8 mouse cellular contexts compared by ENCODE assay signal in the genomic region with DNA sequence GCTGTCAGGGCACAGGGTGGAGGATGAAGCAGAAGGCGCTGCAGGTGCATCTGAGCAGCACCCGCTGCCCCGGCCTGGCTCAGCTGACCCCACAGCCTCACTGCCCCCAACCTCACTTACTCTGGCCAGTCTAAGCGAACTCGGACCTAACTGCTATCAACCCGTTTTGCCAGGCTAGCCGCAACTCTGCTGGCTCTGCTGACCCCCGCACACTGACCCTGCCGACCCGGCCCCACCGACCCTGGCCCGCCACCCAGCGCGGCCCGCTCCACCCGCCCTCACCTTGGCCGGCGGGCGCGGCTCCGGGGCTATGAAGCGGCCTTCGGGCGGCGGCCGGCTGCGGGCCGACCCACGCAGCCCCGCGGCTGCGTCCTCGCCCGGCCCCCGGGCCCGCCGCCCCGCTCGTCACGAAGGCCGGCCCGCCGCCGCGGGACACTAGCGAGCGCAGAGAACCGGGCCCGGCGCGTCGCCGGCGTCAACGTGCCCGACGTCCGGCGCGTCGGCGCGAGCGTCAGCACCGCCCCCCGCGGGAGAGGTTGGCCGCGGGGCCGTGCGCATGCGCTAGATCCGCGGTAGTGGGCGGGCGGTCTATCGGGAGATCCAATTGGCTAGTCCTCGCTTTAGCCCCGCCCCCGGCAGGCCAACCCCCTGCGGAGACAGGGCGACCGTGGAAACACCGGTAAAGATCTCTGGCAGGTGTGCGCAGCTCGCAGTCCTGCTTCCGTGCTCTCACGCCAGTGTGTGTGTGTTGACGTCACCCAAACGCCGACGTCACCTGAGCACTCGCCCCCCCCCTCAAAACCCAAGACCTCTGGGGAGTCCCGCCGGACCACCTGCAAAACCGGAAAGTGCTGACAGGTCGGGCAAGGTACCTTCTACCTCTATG. TPM values are rescaled to one million over a fixed set of nuclear protein-coding genes. Genes with fewer than 3 reads are reported as not detected.
DNase-seq lines count a peak whose midpoint lies in the region; ATAC-seq lines count a peak whose summit lies in the region.

A gene (minus strand): TSS at position 493 of the 886 bp plus-strand sequence.

- H3K4me1 ChIP-seq in brown adipose tissue, adult 24 weeks (ENCODE audit: control insufficient read depth, insufficient read depth, insufficient read length, low read length) = peaks cover 6% of the 10 kb centered on the region; the same call in 1 of the 2 replicates
- peaks cover 32% of the 10 kb centered on the region for H3K4me1 ChIP-seq in heart, embryonic 13.5 days
- H3K4me1 ChIP-seq in liver, embryonic 12.5 days = peaks cover 49% of the 10 kb centered on the region
- peaks cover 11% of the 10 kb centered on the region for H3K4me1 ChIP-seq in stomach, embryonic 15.5 days

- peaks cover 38% of the 10 kb centered on the region for H3K36me3 ChIP-seq in heart, embryonic 13.5 days
- peaks cover 35% of the 10 kb centered on the region for H3K36me3 ChIP-seq in liver, embryonic 12.5 days
- peaks cover 19% of the 10 kb centered on the region; the same call in 1 of the 2 replicates for H3K36me3 ChIP-seq in stomach, embryonic 15.5 days

- H3K4me3 ChIP-seq in brown adipose tissue, adult 24 weeks (ENCODE audit: insufficient read depth, low read depth, low read length) = peak within 1 kb of the TSS; percentile 98
- peak within 1 kb of the TSS; percentile 97 for H3K4me3 ChIP-seq in heart, embryonic 13.5 days
- H3K4me3 ChIP-seq in liver, embryonic 12.5 days = peak within 1 kb of the TSS; percentile 94
- peak within 1 kb of the TSS; percentile 93 for H3K4me3 ChIP-seq in stomach, embryonic 15.5 days (replicated peaks)

- peak; percentile 99 for DNase-seq in CD4-positive, CD25-positive, alpha-beta regulatory T cell, adult 2 months (ENCODE audit: low read depth, low spot score)
- DNase-seq in fat pad, adult 2 months (ENCODE audit: extremely low read depth, low read depth, low spot score) = peak; percentile 43
- DNase-seq in kidney, postnatal 10 days = peak; percentile 99
- peak; percentile 97 to 98 for DNase-seq in natural killer cell, adult 2 months (ENCODE audit: low spot score in 2 of 2)

- peaks cover 6% of the 10 kb centered on the region; the same call in 1 of the 2 replicates for H3K27me3 ChIP-seq in heart, embryonic 13.5 days (replicated peaks)
- peaks cover 14% of the 10 kb centered on the region for H3K27me3 ChIP-seq in liver, embryonic 12.5 days (replicated peaks)
- H3K27me3 ChIP-seq in stomach, embryonic 15.5 days (replicated peaks) = no peaks in the 10 kb centered on the region; the same call in 1 of the 2 replicates

- under 1% methylated on average over 97 of the region's 97 CpGs for WGBS in heart, embryonic 13.5 days
- WGBS in liver, embryonic 12.5 days (ENCODE audit: insufficient replicate concordance) = under 1% methylated on average over 96 of the region's 97 CpGs
- under 1% methylated on average over 96 of the region's 97 CpGs for WGBS in stomach, embryonic 15.5 days

- peak within 1 kb of the TSS; percentile 41 for H3K27ac ChIP-seq in brown adipose tissue, adult 24 weeks (replicated peaks; ENCODE audit: low read depth, low read length)
- peak within 1 kb of the TSS; percentile 52; the same call in 1 of the 2 replicates for H3K27ac ChIP-seq in heart, embryonic 13.5 days (replicated peaks)
- H3K27ac ChIP-seq in liver, embryonic 12.5 days = peak within 1 kb of the TSS; percentile 84
- H3K27ac ChIP-seq in stomach, embryonic 15.5 days = peak within 1 kb of the TSS; percentile 49; the same call in 1 of the 2 replicates

- peak within 1 kb of the TSS; percentile 98 for H3K9ac ChIP-seq in heart, embryonic 13.5 days
- peak within 1 kb of the TSS; percentile 98 for H3K9ac ChIP-seq in liver, embryonic 12.5 days
- H3K9ac ChIP-seq in stomach, embryonic 15.5 days = peak within 1 kb of the TSS; percentile 90

- peak within 1 kb of the TSS; percentile 86 for H3K4me2 ChIP-seq in heart, embryonic 13.5 days
- peak within 1 kb of the TSS; percentile 93 for H3K4me2 ChIP-seq in liver, embryonic 12.5 days
- peak within 1 kb of the TSS; percentile 83 for H3K4me2 ChIP-seq in stomach, embryonic 15.5 days

- ATAC-seq in heart, embryonic 13.5 days (ENCODE audit: extremely low read depth, insufficient number of reproducible peaks, low FRiP score, low TSS enrichment) = peak; percentile 95
- ATAC-seq in liver, embryonic 12.5 days = peak; percentile 95
- ATAC-seq in stomach, embryonic 15.5 days (ENCODE audit: insufficient read depth, low FRiP score, low read depth) = peak; percentile 95

- no peaks in the 10 kb centered on the region for H3K9me3 ChIP-seq in heart, embryonic 13.5 days
- no peaks in the 10 kb centered on the region for H3K9me3 ChIP-seq in liver, embryonic 12.5 days (replicated peaks)
- H3K9me3 ChIP-seq in stomach, embryonic 15.5 days = no peaks in the 10 kb centered on the region

RNA-seq across cellular contexts. Expression of the gene that starts here (rescaled TPM):
- 15.7 and 17.4 TPM in 2 replicates for polyA plus RNA-seq in brown adipose tissue, adult 24 weeks (2012; ENCODE audit: insufficient read depth, insufficient read length, missing spikeins)
- polyA plus RNA-seq in heart, embryonic 13.5 days (2015; fragmentation: Nextera tagmentation; extraction: Ambion mirVana) = 19.5 and 23.3 TPM in 2 replicates
- 29.1 and 29.9 TPM in 2 replicates for polyA plus RNA-seq in liver, embryonic 12.5 days (2016; fragmentation: Nextera tagmentation; extraction: Ambion mirVana)
- polyA plus RNA-seq in stomach, embryonic 15.5 days (2015; fragmentation: Nextera tagmentation; extraction: Ambion mirVana) = 35.2 and 36.0 TPM in 2 replicates

Comparison
In these comparisons a context has a peak if more than half of its experiments do, and no peak if none do; other contexts are left out.
1. Peak in every context shown above with its lines: DNase-seq, ATAC-seq, H3K4me3 ChIP-seq and H3K27ac ChIP-seq.
2. DNase-seq: peak in every context shown above with its lines; median percentile 99 in CD4-positive, CD25-positive, alpha-beta regulatory T cell, adult 2 months; 99 in kidney, postnatal 10 days; 98 in natural killer cell, adult 2 months; 43 in fat pad, adult 2 months.